Mouse (Mus musculus) cerebellum, postnatal 14 days (tissue): ENCODE measurements around the gene Cldnd2.
"Not testable (repeated sequence)": the region's sequence is repeated elsewhere in the genome, so short reads cannot be mapped to it uniquely, and the experiment has no call there.

Source experiments
- DNase-seq, 2 experiments: peaks; one replicate each; pipeline ENCODE4 v3.0.0; 2021; ENCODE audit warnings: mixed read lengths in 2 of 2

Cldnd2 gene

GRCm38 (mm10) chr7:43440482-43440881 is at the start of gene Cldnd2:
Gene Cldnd2, plus strand, starts transcription at chr7:43440782.
- DNase-seq, result no peak

- no peak for DNase-seq
Measured at GRCm38 (mm10) chr7:43392349-43393121, 48.0 kb upstream of the Cldnd2 start.

GRCm38 (mm10) chr7:43399501-43399900 is 41.1 kb upstream of the Cldnd2 start:
- DNase-seq, result no peak

GRCm38 (mm10) chr7:43402718-43403117 is 37.9 kb upstream of the Cldnd2 start:
- no peak for DNase-seq

GRCm38 (mm10) chr7:43407573-43407972 is 33.0 kb upstream of the Cldnd2 start:
- no peak for DNase-seq

GRCm38 (mm10) chr7:43408131-43408553 is 32.4 kb upstream of the Cldnd2 start, which contains the start of gene Siglecg:
Gene Siglecg, plus strand, starts transcription at chr7:43408204.
- DNase-seq, result no peak

GRCm38 (mm10) chr7:43409084-43409483 is 31.5 kb upstream of the Cldnd2 start:
- no peak for DNase-seq

GRCm38 (mm10) chr7:43411724-43412123 is 28.9 kb upstream of the Cldnd2 start:
- not testable (repeated sequence) for DNase-seq

GRCm38 (mm10) chr7:43417298-43417697 is 23.3 kb upstream of the Cldnd2 start:
- peak in 1 of 2 experiments; percentile 9 for DNase-seq

- peak; percentile 88 to 91 for DNase-seq
Measured at GRCm38 (mm10) chr7:43422995-43423617, 17.5 kb upstream of the Cldnd2 start.

GRCm38 (mm10) chr7:43423991-43424625 is 16.5 kb upstream of the Cldnd2 start:
- DNase-seq, result no peak

GRCm38 (mm10) chr7:43427406-43427805 is 13.2 kb upstream of the Cldnd2 start, which contains the start of gene Lim2:
Gene Lim2, plus strand, starts transcription at chr7:43427670.
- no peak for DNase-seq

GRCm38 (mm10) chr7:43429500-43429899 is 11.1 kb upstream of the Cldnd2 start:
- DNase-seq, result no peak

GRCm38 (mm10) chr7:43432891-43433290 is 7.7 kb upstream of the Cldnd2 start:
- DNase-seq, result no peak

GRCm38 (mm10) chr7:43434676-43435075 is 5.9 kb upstream of the Cldnd2 start:
- no peak for DNase-seq

GRCm38 (mm10) chr7:43436341-43437255 is 4.0 kb upstream of the Cldnd2 start, which contains the start of gene Nkg7:
Gene Nkg7, plus strand, starts transcription at chr7:43437073.
- DNase-seq, result no peak

GRCm38 (mm10) chr7:43438611-43439010 is 2.0 kb upstream of the Cldnd2 start:
- DNase-seq, result no peak

GRCm38 (mm10) chr7:43441071-43441470 is 489 bp downstream of the Cldnd2 start:
- DNase-seq, result no peak

GRCm38 (mm10) chr7:43442684-43443083 is 2.1 kb downstream of the Cldnd2 start:
- no peak for DNase-seq

- peak; percentile 55 to 64 for DNase-seq
Measured at GRCm38 (mm10) chr7:43443126-43443916, 2.7 kb downstream of the Cldnd2 start.

- DNase-seq, result peak; percentile 92 to 94
Measured at GRCm38 (mm10) chr7:43443917-43444293, 3.3 kb downstream of the Cldnd2 start, which contains the start of the genes Etfb and Gm45233. Gene Etfb, plus strand, starts transcription at chr7:43444083. Gene Gm45233, plus strand, starts transcription at chr7:43444128.
